Mouse (Mus musculus): ENCODE measurements around the gene Insig1.

The Insig1 gene

GRCm38 (mm10) chr5:28063989-28064624 is 7.1 kb upstream of the Insig1 start:
- in situ Hi-C loops (cut with MseI, MboI): no loop called here

- in situ Hi-C loops (cut with MseI, MboI): no loop called here
Measured at GRCm38 (mm10) chr5:28065275-28065674, 5.9 kb upstream of the Insig1 start.

GRCm38 (mm10) chr5:28066311-28066710 is 4.9 kb upstream of the Insig1 start:
- in situ Hi-C loops (cut with MseI, MboI): no loop called here

GRCm38 (mm10) chr5:28070149-28070827 is 875 bp upstream of the Insig1 start:
- in situ Hi-C loops (cut with MseI, MboI): no loop called here

GRCm38 (mm10) chr5:28071456-28072223 is 477 bp downstream of the Insig1 start:
- in situ Hi-C loops (cut with MseI, MboI): no loop called here

- in situ Hi-C loops (cut with MseI, MboI): no loop called here
Measured at GRCm38 (mm10) chr5:28079431-28079830, 8.3 kb downstream of the Insig1 start.

GRCm38 (mm10) chr5:28081127-28081526 is 10.0 kb downstream of the Insig1 start:
- in situ Hi-C loops (cut with MseI, MboI): loop anchor here in 1 of 2 experiments (10.0 kb wide), 1 partner anchor 226 kb away; no protein-coding TSS in a partner anchor

- in situ Hi-C loops (cut with MseI, MboI): loop anchor here in 1 of 2 experiments (10.0 kb wide), 1 partner anchor 227 kb away; no protein-coding TSS in a partner anchor
Measured at GRCm38 (mm10) chr5:28081822-28082221, 10.7 kb downstream of the Insig1 start.

- in situ Hi-C loops (cut with MseI, MboI): loop anchor here in 1 of 2 experiments (10.0 kb wide), 1 partner anchor 228 kb away; no protein-coding TSS in a partner anchor
Measured at GRCm38 (mm10) chr5:28082312-28082711, 11.1 kb downstream of the Insig1 start.

GRCm38 (mm10) chr5:28082796-28083195 is 11.6 kb downstream of the Insig1 start:
- in situ Hi-C loops (cut with MseI, MboI): loop anchor here in 1 of 2 experiments (10.0 kb wide), 1 partner anchor 228 kb away; no protein-coding TSS in a partner anchor

GRCm38 (mm10) chr5:28084743-28085142 is 13.6 kb downstream of the Insig1 start:
- in situ Hi-C loops (cut with MseI, MboI): loop anchor here in 1 of 2 experiments (10.0 kb wide), 1 partner anchor 230 kb away; no protein-coding TSS in a partner anchor

- in situ Hi-C loops (cut with MseI, MboI): loop anchor here (5.0 to 10.0 kb wide), 2 partner anchors 93 to 236 kb away; no protein-coding TSS in a partner anchor
Measured at GRCm38 (mm10) chr5:28090547-28090946, 19.4 kb downstream of the Insig1 start.

- in situ Hi-C loops (cut with MseI, MboI): loop anchor here (5.0 to 10.0 kb wide), 2 partner anchors 95 to 238 kb away; no protein-coding TSS in a partner anchor
Measured at GRCm38 (mm10) chr5:28092327-28092726, 21.2 kb downstream of the Insig1 start.

GRCm38 (mm10) chr5:28093874-28094273 is 22.7 kb downstream of the Insig1 start:
- in situ Hi-C loops (cut with MseI, MboI): loop anchor here (5.0 to 10.0 kb wide), 2 partner anchors 97 to 239 kb away; no protein-coding TSS in a partner anchor

GRCm38 (mm10) chr5:28094393-28094792 is 23.2 kb downstream of the Insig1 start:
- in situ Hi-C loops (cut with MseI, MboI): loop anchor here (5.0 to 10.0 kb wide), 2 partner anchors 97 to 240 kb away; no protein-coding TSS in a partner anchor

GRCm38 (mm10) chr5:28094846-28095245 is 23.7 kb downstream of the Insig1 start:
- in situ Hi-C loops (cut with MseI, MboI): loop anchor here (5.0 to 10.0 kb wide), 2 partner anchors 98 to 240 kb away; no protein-coding TSS in a partner anchor

- in situ Hi-C loops (cut with MseI, MboI): loop anchor here in 1 of 2 experiments (10.0 kb wide), 1 partner anchor 241 kb away; no protein-coding TSS in a partner anchor
Measured at GRCm38 (mm10) chr5:28095671-28096070, 24.5 kb downstream of the Insig1 start.

- in situ Hi-C loops (cut with MseI, MboI): no loop called here
Measured at GRCm38 (mm10) chr5:28106966-28107365, 35.8 kb downstream of the Insig1 start.

GRCm38 (mm10) chr5:28107974-28108373 is 36.8 kb downstream of the Insig1 start:
- in situ Hi-C loops (cut with MseI, MboI): no loop called here

- in situ Hi-C loops (cut with MseI, MboI): no loop called here
Measured at GRCm38 (mm10) chr5:28110881-28111280, 39.7 kb downstream of the Insig1 start.

GRCm38 (mm10) chr5:28117251-28117880 is 46.2 kb downstream of the Insig1 start:
- in situ Hi-C loops (cut with MseI, MboI): no loop called here

All from mouse trophoblast stem cell (cell line).